Mouse (Mus musculus) embryonic fibroblast, embryonic 13.5 days (primary cell): ENCODE measurements around the gene Sult5a1.

Source experiments
- CTCF ChIP-seq: IDR thresholded peaks from 2 replicates; pipeline ENCODE4 v1.5.1; 2011; ENCODE audit warnings: mild to moderate bottlenecking, control low read depth, low read length, moderate library complexity, borderline replicate concordance; ENCODE audit not compliant: insufficient read depth
- POLR2A ChIP-seq: IDR thresholded peaks from 2 replicates; pipeline ENCODE4 v1.6.1; 2011; ENCODE audit warnings: low read depth, mild to moderate bottlenecking, control low read depth, low read length, moderate library complexity

DNA sequence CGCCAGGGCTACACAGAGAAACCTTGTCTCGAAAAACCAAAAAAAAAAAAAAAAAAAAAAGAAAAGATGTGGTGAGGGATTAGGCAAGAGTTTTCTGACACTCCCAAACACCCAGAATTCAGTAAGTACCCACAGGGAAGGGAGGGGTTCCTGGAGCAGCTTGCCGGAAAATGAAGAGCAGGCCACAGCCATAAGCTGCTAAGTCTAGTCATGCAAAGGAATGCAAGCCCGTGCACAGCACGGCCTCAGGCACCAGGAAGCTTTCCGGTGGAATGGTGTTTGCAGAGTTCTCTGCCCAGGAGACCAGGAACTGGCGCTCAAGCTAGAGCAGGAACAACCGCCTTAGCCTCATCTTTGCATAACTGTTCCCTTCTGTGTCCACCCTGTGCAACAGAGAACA is 57.8 kb downstream of the Sult5a1 start:
- TF ChIP-seq CTCF: no peak
- peak; percentile 50; the same call in 1 of the 2 replicates for TF ChIP-seq POLR2A
